Comparison of ENCODE assay signal across 9 mouse cellular contexts in genomic region chr12:102419544-102419943, GRCm38 (mm10). TPM values are rescaled to one million over a fixed set of nuclear protein-coding genes. Genes with fewer than 3 reads are reported as not detected.
A peak's percentile ranks its signal among the peaks of the same experiment; 100 is the strongest.
DNase-seq lines count a peak whose midpoint lies in the region; ATAC-seq lines count a peak whose summit lies in the region.
"Had no signal": no experiment of that assay in that cellular context is flagged by ENCODE, and none has a peak within 500 bp of the region (broad histone marks: within the 10 kb centered on the region; RNA-seq: fewer than 3 reads in every experiment).

No protein-coding gene starts in this region.

- no peak for DNase-seq in heart, adult 8-10 months (ENCODE audit: low spot score)
- DNase-seq in Muller cell, postnatal 12 days (ENCODE audit: inconsistent ontology term) = peak; percentile 83
- DNase-seq in embryonic facial prominence, embryonic 14.5 days (ENCODE audit: low spot score) = no peak
- DNase-seq in adrenal gland, adult 2 months = no peak
- no peak for DNase-seq in spleen, adult 12 weeks (ENCODE audit: low spot score)
- DNase-seq in yolk sac, embryonic 10.5 days (ENCODE audit: low spot score) = no peak

- H3K4me3 ChIP-seq in heart, embryonic 15.5 days = no peak overlapping the region
- H3K4me3 ChIP-seq in embryonic facial prominence, embryonic 14.5 days (ENCODE audit: low read depth, low read length) = no peak overlapping the region

- no peaks in the 10 kb centered on the region for H3K27me3 ChIP-seq in heart, embryonic 15.5 days
- H3K27me3 ChIP-seq in embryonic facial prominence, embryonic 14.5 days (replicated peaks; ENCODE audit: control insufficient read depth, insufficient read depth, low read length) = no peaks in the 10 kb centered on the region

- WGBS in heart, embryonic 15.5 days = 54% methylated on average over 3 of the region's 3 CpGs
- WGBS in embryonic facial prominence, embryonic 14.5 days = 75% methylated on average over 3 of the region's 3 CpGs

- H3K4me1 ChIP-seq in heart, embryonic 15.5 days (replicated peaks) = peaks cover 72% of the 10 kb centered on the region
- H3K4me1 ChIP-seq in embryonic facial prominence, embryonic 14.5 days (ENCODE audit: control insufficient read depth, insufficient read depth, low read length) = no peaks in the 10 kb centered on the region

- H3K4me2 ChIP-seq in heart, embryonic 15.5 days = no peak overlapping the region
- H3K4me2 ChIP-seq in embryonic facial prominence, embryonic 14.5 days (ENCODE audit: low read depth, low read length) = no peak overlapping the region

- no peaks in the 10 kb centered on the region for H3K36me3 ChIP-seq in heart, embryonic 15.5 days
- 0 out of 2 replicates have a peak, but pooled peaks cover 13% of the 10 kb centered on the region for H3K36me3 ChIP-seq in embryonic facial prominence, embryonic 14.5 days (ENCODE audit: control insufficient read depth, insufficient read depth, low read length)
- H3K36me3 ChIP-seq: G1E had no signal

- peak overlapping the region; percentile 56 for H3K27ac ChIP-seq in heart, embryonic 15.5 days
- H3K27ac ChIP-seq in embryonic facial prominence, embryonic 14.5 days (replicated peaks; ENCODE audit: low read depth, low read length) = 0 out of 2 replicates have a peak overlapping the region, but pooled peaks have one; percentile 29

- no peak overlapping the region for H3K9ac ChIP-seq in heart, embryonic 15.5 days
- H3K9ac ChIP-seq in embryonic facial prominence, embryonic 14.5 days (ENCODE audit: low read depth, low read length) = no peak overlapping the region

- no peak for ATAC-seq in heart, embryonic 15.5 days (replicated peaks; ENCODE audit: insufficient number of reproducible peaks, insufficient read depth, low FRiP score, low read depth)
- no peak for ATAC-seq in embryonic facial prominence, embryonic 14.5 days (ENCODE audit: low read depth)
- peak; percentile 18; the same call in 1 of the 2 replicates for ATAC-seq in megakaryocyte-erythroid progenitor cell, adult 5-6 weeks (replicated peaks; ENCODE audit: low FRiP score, low TSS enrichment, poor library complexity, severe bottlenecking)

- H3K9me3 ChIP-seq in heart, embryonic 15.5 days (replicated peaks) = no peaks in the 10 kb centered on the region
- no peaks in the 10 kb centered on the region for H3K9me3 ChIP-seq in embryonic facial prominence, embryonic 14.5 days (ENCODE audit: control insufficient read depth, low read length)
- H3K9me3 ChIP-seq: G1E had no signal

RNA-seq across cellular contexts. Expression of gene Lgmn, which starts 20.1 kb away (rescaled TPM):
- 97.1 and 110 TPM in 2 replicates for polyA plus RNA-seq in heart, embryonic 15.5 days (2015; fragmentation: Nextera tagmentation; extraction: Ambion mirVana)
- 10 to 100 TPM; 53.7 to 64.8 (median 60.5) TPM for total RNA-seq in heart, adult 8-10 months (2022)
- polyA plus RNA-seq in embryonic facial prominence, embryonic 14.5 days (2014; fragmentation: Nextera tagmentation; extraction: Ambion mirVana) = 113 and 115 TPM in 2 replicates
- not detected in 2 replicates for total RNA-seq in megakaryocyte-erythroid progenitor cell, adult 5-6 weeks (2014; fragmentation: Nextera tagmentation)
- 0.14 and 0.38 TPM in 2 replicates for total RNA-seq in megakaryocyte-erythroid progenitor cell, adult 5-6 weeks (2017)
- total RNA-seq in adrenal gland, adult 2 months (2021) = 100 to 1,000 TPM; 116 to 129 TPM
- polyA plus RNA-seq in adrenal gland, adult 2 months (2012; rRNA removed) = 111 and 133 TPM in 2 replicates

RNA-seq across cellular contexts. Expression of gene Golga5, which starts 49.4 kb away (rescaled TPM):
- 24.4 and 26.9 TPM in 2 replicates for polyA plus RNA-seq in heart, embryonic 15.5 days (2015; fragmentation: Nextera tagmentation; extraction: Ambion mirVana)
- 10 to 100 TPM; 25.9 to 27.9 (median 27.3) TPM for total RNA-seq in heart, adult 8-10 months (2022)
- polyA plus RNA-seq in embryonic facial prominence, embryonic 14.5 days (2014; fragmentation: Nextera tagmentation; extraction: Ambion mirVana) = 36.8 and 40.9 TPM in 2 replicates
- 19.7 and 28.0 TPM in 2 replicates for total RNA-seq in megakaryocyte-erythroid progenitor cell, adult 5-6 weeks (2014; fragmentation: Nextera tagmentation)
- 68.8 and 85.7 TPM in 2 replicates for total RNA-seq in megakaryocyte-erythroid progenitor cell, adult 5-6 weeks (2017)
- total RNA-seq in adrenal gland, adult 2 months (2021) = 10 to 100 TPM; 38.2 to 43.0 TPM
- polyA plus RNA-seq in adrenal gland, adult 2 months (2012; rRNA removed) = 4.8 and 5.2 TPM in 2 replicates

Comparison
In these comparisons a context has a peak if more than half of its experiments do, and no peak if none do; other contexts are left out.
1. RNA of gene Lgmn, which starts 20.1 kb away (total RNA-seq): 116 to 129 TPM in adrenal gland, adult 2 months and 53.7 to 64.8 TPM in heart, adult 8-10 months; 0.14 to 0.38 TPM in megakaryocyte-erythroid progenitor cell, adult 5-6 weeks; every median in the first group is over 10 times any median in the second.